Mouse (Mus musculus): ENCODE measurements around the gene Scn2b.

DNA sequence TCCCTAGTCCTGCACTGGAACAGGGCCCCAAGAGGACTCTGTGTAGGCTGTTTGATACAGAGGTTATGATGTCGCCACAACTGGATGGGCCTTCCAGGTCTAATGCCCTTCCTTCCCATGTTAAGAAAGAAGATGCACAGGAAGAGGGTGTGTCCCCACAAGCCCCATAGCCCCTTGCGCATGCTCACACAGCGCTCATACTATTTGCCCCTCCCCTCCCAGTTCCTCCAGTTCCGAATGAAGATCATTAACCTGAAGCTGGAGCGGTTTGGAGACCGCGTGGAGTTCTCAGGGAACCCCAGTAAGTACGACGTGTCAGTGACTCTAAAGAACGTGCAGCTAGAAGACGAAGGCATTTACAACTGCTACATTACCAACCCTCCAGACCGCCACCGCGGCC, 7.6 kb downstream of the Scn2b start:
- TF ChIP-seq CTCF (IDR thresholded peaks at IDR 0.05; ENCODE audit: low read depth): no peak
- no peak for TF ChIP-seq EP300 (optimal IDR thresholded peaks at IDR 0.05)

Measured in stomach, postnatal 0 days (tissue).